17 mouse cellular contexts compared by ENCODE assay signal in the genomic region with DNA sequence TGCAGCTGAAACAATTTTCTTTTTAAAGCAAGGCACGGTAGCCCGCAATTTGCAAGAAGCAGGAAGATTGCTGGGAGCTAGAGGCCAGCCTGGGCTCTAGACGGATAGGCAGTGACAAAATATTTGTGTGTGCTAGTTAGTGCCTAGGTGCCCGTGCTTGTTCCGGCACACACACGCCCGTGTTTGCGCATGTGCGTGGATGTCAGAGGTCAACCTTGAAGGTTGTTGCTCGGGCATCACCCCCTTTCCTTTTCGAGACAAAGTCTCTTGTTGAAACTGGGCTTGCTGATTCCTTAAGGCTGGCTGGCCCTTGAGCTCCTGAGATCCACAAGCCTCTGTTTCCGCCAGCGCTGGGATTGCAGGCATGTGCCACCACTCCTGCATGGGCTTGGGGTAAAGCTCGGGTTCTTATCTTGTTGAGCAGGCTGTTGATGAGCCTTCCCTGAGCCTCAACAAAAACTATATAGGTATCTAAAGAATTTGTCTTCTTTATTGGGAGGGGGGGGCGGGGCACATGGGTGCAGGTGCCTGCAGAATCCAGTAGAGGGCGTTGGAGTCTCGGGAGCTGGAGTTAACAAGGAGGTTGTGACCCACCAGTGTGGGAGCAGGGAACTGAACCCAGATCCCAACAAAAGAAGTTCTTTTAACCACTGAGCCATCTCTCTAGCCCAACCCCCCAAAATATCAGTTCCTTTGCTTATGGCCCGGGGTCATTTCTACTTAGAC.
DNase-seq lines count a peak whose midpoint lies in the region; ATAC-seq and TF ChIP-seq lines count a peak whose summit lies in the region.
"Had no signal": no experiment of that assay in that cellular context is flagged by ENCODE, and none has a peak within 500 bp of the region (broad histone marks: within the 10 kb centered on the region; RNA-seq: fewer than 3 reads in every experiment).

No protein-coding gene starts in this region.

- 0 out of 2 replicates have a peak overlapping the region, but pooled peaks have one; percentile 0 for H3K27ac ChIP-seq in forebrain, embryonic 13.5 days
- no peak overlapping the region for H3K27ac ChIP-seq in forebrain, embryonic 11.5 days (ENCODE audit: low read depth, low read length)
- H3K27ac ChIP-seq in liver, embryonic 14.5 days = no peak overlapping the region
- no peak overlapping the region for H3K27ac ChIP-seq in liver, embryonic 11.5 days (ENCODE audit: low read depth, low read length)
- peak overlapping the region; percentile 81 for H3K27ac ChIP-seq in midbrain, embryonic 14.5 days (replicated peaks; ENCODE audit: low read depth, low read length)
- H3K27ac ChIP-seq: embryonic facial prominence, embryonic 12.5 days; liver, embryonic 13.5 days had no signal

- ATAC-seq in forebrain, embryonic 13.5 days = no peak
- no peak for ATAC-seq in forebrain, embryonic 11.5 days (replicated peaks; ENCODE audit: low FRiP score)
- ATAC-seq in liver, embryonic 14.5 days (ENCODE audit: insufficient read depth) = no peak
- no peak for ATAC-seq in liver, embryonic 11.5 days (replicated peaks; ENCODE audit: low FRiP score)
- ATAC-seq in midbrain, embryonic 14.5 days (ENCODE audit: low FRiP score, low TSS enrichment) = no peak
- ATAC-seq in activated CD4-positive, CD25-positive, alpha-beta regulatory T cell, adult 4 months = no peak
- ATAC-seq: forebrain, embryonic 14.5 days had no signal

- no peaks in the 10 kb centered on the region for H3K9me3 ChIP-seq in forebrain, embryonic 13.5 days (replicated peaks)
- H3K9me3 ChIP-seq in forebrain, embryonic 11.5 days (ENCODE audit: control insufficient read depth, low read length) = no peaks in the 10 kb centered on the region
- H3K9me3 ChIP-seq in liver, embryonic 14.5 days (ENCODE audit: control insufficient read depth, low read length) = no peaks in the 10 kb centered on the region
- no peaks in the 10 kb centered on the region for H3K9me3 ChIP-seq in liver, embryonic 11.5 days (ENCODE audit: control insufficient read depth, low read length)
- no peaks in the 10 kb centered on the region for H3K9me3 ChIP-seq in midbrain, embryonic 14.5 days (ENCODE audit: control insufficient read depth, low read length)
- H3K9me3 ChIP-seq: embryonic facial prominence, embryonic 12.5 days; G1E; liver, embryonic 13.5 days had no signal

- 43% methylated on average over 18 of the region's 18 CpGs for WGBS in forebrain, embryonic 13.5 days
- WGBS in forebrain, embryonic 11.5 days = 33% methylated on average over 18 of the region's 18 CpGs
- 22% methylated on average over 18 of the region's 18 CpGs for WGBS in liver, embryonic 14.5 days (ENCODE audit: insufficient replicate concordance)
- WGBS in liver, embryonic 11.5 days = 24% methylated on average over 18 of the region's 18 CpGs
- WGBS in midbrain, embryonic 14.5 days = 34% methylated on average over 18 of the region's 18 CpGs

- no peaks in the 10 kb centered on the region for H3K36me3 ChIP-seq in forebrain, embryonic 13.5 days (ENCODE audit: poor library complexity, severe bottlenecking)
- no peaks in the 10 kb centered on the region for H3K36me3 ChIP-seq in forebrain, embryonic 11.5 days (ENCODE audit: control insufficient read depth, insufficient read depth, low read length)
- no peaks in the 10 kb centered on the region for H3K36me3 ChIP-seq in liver, embryonic 14.5 days (replicated peaks; ENCODE audit: control insufficient read depth, insufficient read depth, low read depth)
- H3K36me3 ChIP-seq in liver, embryonic 11.5 days (ENCODE audit: control insufficient read depth, insufficient read depth, low read length) = no peaks in the 10 kb centered on the region
- H3K36me3 ChIP-seq in midbrain, embryonic 14.5 days (ENCODE audit: control insufficient read depth, insufficient read depth, low read length) = no peaks in the 10 kb centered on the region
- H3K36me3 ChIP-seq: embryonic facial prominence, embryonic 12.5 days; G1E; liver, embryonic 13.5 days had no signal

- peaks cover 51% of the 10 kb centered on the region for H3K27me3 ChIP-seq in forebrain, embryonic 13.5 days
- peaks cover 19% of the 10 kb centered on the region for H3K27me3 ChIP-seq in forebrain, embryonic 11.5 days (ENCODE audit: control insufficient read depth, insufficient read depth, low read length)
- peaks cover 19% of the 10 kb centered on the region for H3K27me3 ChIP-seq in liver, embryonic 14.5 days (ENCODE audit: control insufficient read depth, insufficient read depth, low read length)
- peaks cover 75% of the 10 kb centered on the region for H3K27me3 ChIP-seq in liver, embryonic 11.5 days (replicated peaks; ENCODE audit: control insufficient read depth, insufficient read depth, low read length)
- peaks cover 15% of the 10 kb centered on the region; the same call in 1 of the 2 replicates for H3K27me3 ChIP-seq in midbrain, embryonic 14.5 days (ENCODE audit: control insufficient read depth, insufficient read depth, low read length)

- TF ChIP-seq CTCF in liver, embryonic 14.5 days (IDR thresholded peaks at IDR 0.05; ENCODE audit: low read depth) = 0 out of 2 replicates have a peak, but pooled peaks have one; percentile 14

- H3K9ac ChIP-seq in forebrain, embryonic 13.5 days = no peak overlapping the region
- no peak overlapping the region for H3K9ac ChIP-seq in forebrain, embryonic 11.5 days (ENCODE audit: low read length)
- H3K9ac ChIP-seq in liver, embryonic 14.5 days (replicated peaks) = no peak overlapping the region
- H3K9ac ChIP-seq in liver, embryonic 11.5 days (ENCODE audit: low read depth, low read length) = no peak overlapping the region
- H3K9ac ChIP-seq in midbrain, embryonic 14.5 days (replicated peaks; ENCODE audit: low read length) = peak overlapping the region; percentile 23; the same call in 1 of the 2 replicates
- H3K9ac ChIP-seq: embryonic facial prominence, embryonic 12.5 days; liver, embryonic 13.5 days had no signal

- peaks cover 32% of the 10 kb centered on the region for H3K4me1 ChIP-seq in forebrain, embryonic 13.5 days
- H3K4me1 ChIP-seq in forebrain, embryonic 11.5 days (replicated peaks; ENCODE audit: control insufficient read depth, insufficient read depth, low read length) = peaks cover 21% of the 10 kb centered on the region; the same call in 1 of the 2 replicates
- no peaks in the 10 kb centered on the region for H3K4me1 ChIP-seq in liver, embryonic 14.5 days (replicated peaks; ENCODE audit: control insufficient read depth in 2 of 2, insufficient read depth in 2 of 2, low read length in 1 of 2)
- H3K4me1 ChIP-seq in liver, embryonic 11.5 days (replicated peaks; ENCODE audit: control insufficient read depth, insufficient read depth, low read length) = peaks cover 9% of the 10 kb centered on the region
- peaks cover 38% of the 10 kb centered on the region for H3K4me1 ChIP-seq in midbrain, embryonic 14.5 days (ENCODE audit: control insufficient read depth, insufficient read depth, low read length)
- H3K4me1 ChIP-seq: liver, embryonic 13.5 days had no signal

- no peak overlapping the region for H3K4me3 ChIP-seq in forebrain, embryonic 13.5 days
- H3K4me3 ChIP-seq in forebrain, embryonic 11.5 days (ENCODE audit: low read depth, low read length) = no peak overlapping the region
- no peak overlapping the region for H3K4me3 ChIP-seq in liver, embryonic 14.5 days (ENCODE audit: insufficient read depth in 1 of 2, low read depth in 2 of 2, low read length in 2 of 2)
- H3K4me3 ChIP-seq in liver, embryonic 11.5 days (ENCODE audit: low read depth, low read length) = no peak overlapping the region
- no peak overlapping the region for H3K4me3 ChIP-seq in midbrain, embryonic 14.5 days (replicated peaks; ENCODE audit: low read depth, low read length)
- H3K4me3 ChIP-seq: embryonic facial prominence, embryonic 12.5 days; liver, embryonic 13.5 days had no signal

- H3K4me2 ChIP-seq in forebrain, embryonic 13.5 days = no peak overlapping the region
- H3K4me2 ChIP-seq in forebrain, embryonic 11.5 days (ENCODE audit: low read depth, low read length, severe bottlenecking) = no peak overlapping the region
- H3K4me2 ChIP-seq in liver, embryonic 14.5 days (ENCODE audit: low read depth) = no peak overlapping the region
- no peak overlapping the region for H3K4me2 ChIP-seq in liver, embryonic 11.5 days
- no peak overlapping the region for H3K4me2 ChIP-seq in midbrain, embryonic 14.5 days (ENCODE audit: low read length)
- H3K4me2 ChIP-seq: liver, embryonic 13.5 days had no signal

- TF ChIP-seq EP300 in liver, embryonic 14.5 days (IDR thresholded peaks at IDR 0.05; ENCODE audit: low read depth) = no peak

- DNase-seq in forebrain, embryonic 11.5 days (ENCODE audit: low spot score) = no peak
- no peak for DNase-seq in liver, embryonic 14.5 days (ENCODE audit: low read depth in 3 of 3, low spot score in 3 of 3)
- no peak for DNase-seq in liver, embryonic 11.5 days (ENCODE audit: low spot score)
- DNase-seq in midbrain, embryonic 14.5 days = no peak
- no peak for DNase-seq in spleen, postnatal 4 days (ENCODE audit: low spot score in 2 of 2)
- no peak for DNase-seq in left cerebral cortex, adult 18-20 months (ENCODE audit: low spot score in 2 of 2)
- DNase-seq: gastrocnemius, postnatal 10 days; heart, postnatal 10 days; kidney, adult 18-20 months; liver, embryonic 13.5 days; lung, postnatal 14 days; right cerebral cortex, postnatal 4 days had no signal

Comparison
In these comparisons a context has a peak if more than half of its experiments do, and no peak if none do; other contexts are left out.
1. H3K27ac ChIP-seq: peak in forebrain, embryonic 13.5 days (single experiment) and midbrain, embryonic 14.5 days (single experiment); none in forebrain, embryonic 11.5 days (single experiment), liver, embryonic 14.5 days (single experiment) and liver, embryonic 11.5 days (single experiment).